Mouse (Mus musculus) embryonic facial prominence, embryonic 15.5 days (tissue): Measurements from ENCODE around the gene Kynu. TPM values are rescaled to one million over a fixed set of nuclear protein-coding genes. Genes with fewer than 3 reads are reported as not detected.

Experiments
- ATAC-seq: fragments of 200-750 bp; cut with Nextera tagmentation; 2 replicates; pipeline ENCODE4 v1.8.0; 2017; ENCODE audit warnings: low read depth, moderate TSS enrichment; ENCODE audit not compliant: insufficient number of reproducible peaks, low FRiP score, low TSS enrichment
- H3K27ac ChIP-seq: fragments of 300-500 bp; sonication (generic); replicated peaks from 2 replicates; pipeline ENCODE4 v1.5.1; 2015; ENCODE audit warnings: mild to moderate bottlenecking, inconsistent platforms
- H3K27me3 ChIP-seq: fragments of 300-500 bp; sonication (generic); 2 replicates; pipeline ENCODE4 v1.6.1; 2015; ENCODE audit warnings: inconsistent platforms
- H3K36me3 ChIP-seq: fragments of 300-500 bp; sonication (generic); 2 replicates; pipeline ENCODE4 v1.6.1; 2015; ENCODE audit warnings: mild to moderate bottlenecking, inconsistent platforms
- H3K4me1 ChIP-seq: fragments of 300-500 bp; sonication (generic); 2 replicates; pipeline ENCODE4 v1.6.1; 2015; ENCODE audit warnings: inconsistent platforms
- H3K4me2 ChIP-seq: fragments of 300-500 bp; sonication (generic); replicated peaks from 2 replicates; pipeline ENCODE4 v1.6.1; 2015; ENCODE audit warnings: mild to moderate bottlenecking, inconsistent platforms
- H3K4me3 ChIP-seq: fragments of 300-500 bp; sonication (generic); replicated peaks from 2 replicates; pipeline ENCODE4 v1.5.1; 2015; ENCODE audit warnings: mild to moderate bottlenecking, inconsistent platforms
- H3K9ac ChIP-seq: fragments of 300-500 bp; sonication (generic); 2 replicates; pipeline ENCODE4 v1.6.1; 2015; ENCODE audit warnings: inconsistent platforms
- H3K9me3 ChIP-seq: fragments of 300-500 bp; sonication (generic); replicated peaks from 2 replicates; pipeline ENCODE4 v1.6.1; 2016; ENCODE audit warnings: inconsistent platforms
- WGBS: fragments of 180-500 bp; shearing (Covaris S2); methylation state at CpG from one replicate; pipeline ENCODE4 v1.1.7; 2015; 5-methylcytosine and 5-hydroxymethylcytosine counted together
- polyA plus RNA-seq: library from polyadenylated mRNA; unstranded; fragments of >200 nt; fragmentation: Nextera tagmentation; extraction: Ambion mirVana; gene quantifications from 2 replicates; pipeline ENCODE4 v1.2.1, GENCODE M21; 2015

The Kynu gene
- polyA plus RNA-seq = 0.32 and 0.33 TPM in 2 replicates

GRCm38 (mm10) chr2:43555062-43555888 lies at the start of gene Kynu:
TSS of gene Kynu (plus strand) at chr2:43555329.
- 14% methylated on average over 9 of the region's 9 CpGs for WGBS
- no peak for ATAC-seq

DNA sequence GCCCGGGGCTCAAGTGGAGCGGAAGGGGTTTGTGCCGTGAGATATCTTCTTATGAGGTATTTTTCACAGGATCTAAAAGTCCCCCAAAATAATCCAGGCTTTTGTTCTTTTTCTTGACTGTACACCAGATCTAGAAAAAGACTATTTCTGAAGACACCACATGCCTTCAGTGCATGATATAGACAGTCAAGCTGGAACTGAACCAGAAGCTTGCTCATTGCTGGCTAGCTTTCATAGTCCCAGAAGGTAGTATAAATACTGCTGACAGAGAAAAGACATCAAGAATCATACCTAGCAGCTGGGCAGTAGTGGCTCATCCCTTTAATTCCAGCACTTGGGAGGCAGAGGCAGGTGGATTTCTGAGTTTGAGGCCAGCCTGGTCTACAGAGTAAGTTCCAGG lies 48.9 kb upstream of the Kynu start:
- no peak for ATAC-seq
- Histone ChIP-seq H3K4me1 (no peaks in the 10 kb centered on the region), H3K9me3 (no peaks in the 10 kb centered on the region), H3K9ac (no peak overlapping the region), H3K27ac (no peak overlapping the region), H3K4me2 (no peak overlapping the region), H3K27me3 (no peaks in the 10 kb centered on the region), H3K4me3 (no peak overlapping the region), H3K36me3 (no peaks in the 10 kb centered on the region)
- WGBS = 86% methylated on average over 3 of the region's 3 CpGs

More at GRCm38 (mm10) chr2:43555062-43555888, at the start of gene Kynu:
- Histone ChIP-seq H3K27ac (no peak within 1 kb of the TSS), H3K9me3 (no peaks in the 10 kb centered on the region), H3K9ac (no peak within 1 kb of the TSS), H3K4me3 (no peak within 1 kb of the TSS), H3K36me3 (no peaks in the 10 kb centered on the region), H3K4me1 (no peaks in the 10 kb centered on the region), H3K27me3 (no peaks in the 10 kb centered on the region), H3K4me2 (no peak within 1 kb of the TSS)

DNA sequence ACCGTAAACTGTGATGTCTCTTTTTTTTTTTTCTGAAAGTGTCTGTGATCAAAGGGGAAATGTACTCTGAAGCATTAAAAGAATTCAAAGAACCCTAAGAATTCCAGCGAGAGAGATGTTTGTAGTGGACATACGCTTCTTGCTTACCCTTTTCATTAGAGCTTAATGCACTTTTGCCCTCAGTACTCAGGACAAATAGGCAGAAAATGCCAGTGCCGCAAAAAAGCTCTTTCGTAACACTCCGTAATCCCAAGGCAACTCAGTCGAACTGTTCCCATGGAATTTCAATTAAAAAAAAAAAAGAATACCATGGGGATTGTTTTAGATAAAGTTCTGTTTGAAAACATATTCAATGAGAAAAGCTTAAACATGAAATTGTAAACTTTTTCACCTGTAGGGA lies 41.3 kb upstream of the Kynu start:
- no peak overlapping the region for H3K4me3 ChIP-seq
- H3K4me2 ChIP-seq = no peak overlapping the region
- no peak overlapping the region for H3K27ac ChIP-seq
- no peaks in the 10 kb centered on the region for H3K9me3 ChIP-seq
- no peaks in the 10 kb centered on the region for H3K27me3 ChIP-seq
- WGBS = 45% methylated on average over 7 of the region's 7 CpGs
- no peak for ATAC-seq
- H3K9ac ChIP-seq = no peak overlapping the region
- H3K36me3 ChIP-seq = no peaks in the 10 kb centered on the region
- no peaks in the 10 kb centered on the region for H3K4me1 ChIP-seq

DNA sequence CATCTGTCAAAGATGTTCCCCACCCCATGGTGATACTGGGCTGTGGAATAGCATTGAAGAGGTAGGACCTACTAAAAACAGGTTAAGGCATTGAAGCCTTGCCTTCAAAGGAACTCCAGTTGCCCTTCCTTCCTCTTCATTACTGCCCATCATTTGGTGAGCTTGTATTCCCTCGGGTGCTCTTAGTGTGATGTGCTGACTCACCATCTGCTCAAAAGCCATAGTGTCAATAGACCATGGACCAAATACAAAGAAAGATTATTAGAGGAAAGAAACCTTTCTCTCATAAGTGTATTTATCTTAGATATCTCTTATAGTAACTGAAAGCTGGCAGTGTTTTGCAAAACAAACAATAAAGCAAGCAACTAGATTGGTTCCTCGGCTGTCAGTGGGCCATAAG lies 20.7 kb upstream of the Kynu start:
- no peak overlapping the region for H3K27ac ChIP-seq
- H3K27me3 ChIP-seq = no peaks in the 10 kb centered on the region
- no peak overlapping the region for H3K4me3 ChIP-seq
- no peaks in the 10 kb centered on the region for H3K4me1 ChIP-seq
- no peak for ATAC-seq
- H3K4me2 ChIP-seq = no peak overlapping the region
- H3K9me3 ChIP-seq = no peaks in the 10 kb centered on the region
- H3K9ac ChIP-seq = no peak overlapping the region
- WGBS = 77% methylated on average over 2 of the region's 2 CpGs
- no peaks in the 10 kb centered on the region for H3K36me3 ChIP-seq

- no peak overlapping the region for H3K9ac ChIP-seq
- no peaks in the 10 kb centered on the region for H3K27me3 ChIP-seq
- H3K9me3 ChIP-seq = no peaks in the 10 kb centered on the region
- H3K4me1 ChIP-seq = no peaks in the 10 kb centered on the region
- H3K4me2 ChIP-seq = no peak overlapping the region
- no peak overlapping the region for H3K4me3 ChIP-seq
- 89% methylated on average over 3 of the region's 3 CpGs for WGBS
- no peak for ATAC-seq
- H3K36me3 ChIP-seq = no peaks in the 10 kb centered on the region
- no peak overlapping the region for H3K27ac ChIP-seq
Measured at GRCm38 (mm10) chr2:43542615-43543014, 12.5 kb upstream of the Kynu start.

GRCm38 (mm10) chr2:43545665-43546064 lies 9.5 kb upstream of the Kynu start:
- Histone ChIP-seq H3K9ac (no peak overlapping the region), H3K4me3 (no peak overlapping the region), H3K9me3 (no peaks in the 10 kb centered on the region), H3K27me3 (no peaks in the 10 kb centered on the region), H3K36me3 (no peaks in the 10 kb centered on the region), H3K4me2 (no peak overlapping the region), H3K27ac (no peak overlapping the region), H3K4me1 (no peaks in the 10 kb centered on the region)
- ATAC-seq = no peak
- WGBS = 70% methylated on average over 3 of the region's 3 CpGs

- Histone ChIP-seq H3K9me3 (no peaks in the 10 kb centered on the region), H3K4me3 (no peak overlapping the region), H3K9ac (no peak overlapping the region), H3K27ac (no peak overlapping the region), H3K4me1 (no peaks in the 10 kb centered on the region), H3K4me2 (no peak overlapping the region), H3K27me3 (no peaks in the 10 kb centered on the region), H3K36me3 (no peaks in the 10 kb centered on the region)
- WGBS = 93% methylated on average over 1 of the region's 1 CpGs
- ATAC-seq = no peak
Measured at GRCm38 (mm10) chr2:43546448-43546847, 8.7 kb upstream of the Kynu start.

GRCm38 (mm10) chr2:43554216-43554615 lies 913 bp upstream of the Kynu start:
- Histone ChIP-seq H3K27ac (no peak overlapping the region), H3K4me3 (no peak overlapping the region), H3K36me3 (no peaks in the 10 kb centered on the region), H3K4me2 (no peak overlapping the region), H3K27me3 (no peaks in the 10 kb centered on the region), H3K4me1 (no peaks in the 10 kb centered on the region), H3K9ac (no peak overlapping the region), H3K9me3 (no peaks in the 10 kb centered on the region)
- ATAC-seq = no peak
- WGBS = 69% methylated on average over 4 of the region's 4 CpGs

GRCm38 (mm10) chr2:43555889-43556285 lies 758 bp downstream of the Kynu start:
- H3K4me3 ChIP-seq = no peak overlapping the region
- no peak for ATAC-seq
- no peak overlapping the region for H3K4me2 ChIP-seq
- H3K36me3 ChIP-seq = no peaks in the 10 kb centered on the region
- no peak overlapping the region for H3K9ac ChIP-seq
- no peaks in the 10 kb centered on the region for H3K9me3 ChIP-seq
- H3K27me3 ChIP-seq = no peaks in the 10 kb centered on the region
- H3K4me1 ChIP-seq = no peaks in the 10 kb centered on the region
- no peak overlapping the region for H3K27ac ChIP-seq
- WGBS = 50% methylated on average over 4 of the region's 4 CpGs

- Histone ChIP-seq H3K4me3 (no peak overlapping the region), H3K4me2 (no peak overlapping the region), H3K4me1 (no peaks in the 10 kb centered on the region), H3K36me3 (no peaks in the 10 kb centered on the region), H3K27ac (no peak overlapping the region), H3K27me3 (no peaks in the 10 kb centered on the region), H3K9ac (no peak overlapping the region), H3K9me3 (no peaks in the 10 kb centered on the region)
- no peak for ATAC-seq
- 86% methylated on average over 3 of the region's 3 CpGs for WGBS
Measured at GRCm38 (mm10) chr2:43556985-43557384, 1.9 kb downstream of the Kynu start.

- WGBS = 78% methylated on average over 3 of the region's 3 CpGs
- H3K27me3 ChIP-seq = no peaks in the 10 kb centered on the region
- no peak overlapping the region for H3K27ac ChIP-seq
- H3K9me3 ChIP-seq = no peaks in the 10 kb centered on the region
- no peak overlapping the region for H3K4me3 ChIP-seq
- ATAC-seq = no peak
- no peak overlapping the region for H3K9ac ChIP-seq
- H3K4me1 ChIP-seq = no peaks in the 10 kb centered on the region
- H3K36me3 ChIP-seq = no peaks in the 10 kb centered on the region
- no peak overlapping the region for H3K4me2 ChIP-seq
Measured at GRCm38 (mm10) chr2:43561209-43561608, 6.1 kb downstream of the Kynu start.

- no peak for ATAC-seq
- Histone ChIP-seq H3K4me1 (no peaks in the 10 kb centered on the region), H3K4me2 (no peak overlapping the region), H3K27me3 (no peaks in the 10 kb centered on the region), H3K27ac (no peak overlapping the region), H3K4me3 (no peak overlapping the region), H3K36me3 (no peaks in the 10 kb centered on the region), H3K9ac (no peak overlapping the region), H3K9me3 (no peaks in the 10 kb centered on the region)
- WGBS = 92% methylated on average over 9 of the region's 9 CpGs
Measured at GRCm38 (mm10) chr2:43562779-43563178, 7.7 kb downstream of the Kynu start.
